Mouse (Mus musculus) urinary bladder, postnatal 10 days (tissue): ENCODE results near the gene Eif5b.
"Not testable (repeated sequence)": the region's sequence is repeated elsewhere in the genome, so short reads cannot be mapped to it uniquely, and the experiment has no call there.

Experiments
- DNase-seq: peaks from one replicate; pipeline ENCODE4 v3.0.0; 2022; ENCODE audit warnings: low spot score

Eif5b gene

DNA sequence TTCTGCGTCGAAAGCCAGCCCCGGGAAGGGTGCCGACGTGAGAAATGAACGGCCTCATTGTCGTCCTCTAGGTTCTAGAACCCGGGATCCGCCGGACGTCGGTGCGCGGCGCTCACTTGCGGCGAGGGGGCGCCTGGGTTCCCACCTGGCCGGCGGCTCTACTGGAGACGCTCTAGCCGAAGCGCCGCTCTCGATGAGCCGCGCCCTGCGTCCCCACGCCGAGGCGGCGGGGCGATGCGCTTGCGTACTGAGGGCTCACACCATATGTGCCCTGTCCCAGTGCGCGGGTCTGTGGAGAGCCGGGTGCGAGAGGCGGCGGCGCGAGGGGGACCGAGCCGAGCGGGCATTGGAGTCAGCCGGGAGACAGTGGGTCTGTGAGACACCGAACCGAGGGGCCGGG lies at the start of gene Eif5b, which contains the start of gene Txndc9:
Gene Eif5b, plus strand, starts transcription at position 144 of the 400 bp plus-strand sequence.
Gene Txndc9, minus strand, starts transcription at position 27 of the 400 bp plus-strand sequence.
- peak; percentile 78 for DNase-seq

DNA sequence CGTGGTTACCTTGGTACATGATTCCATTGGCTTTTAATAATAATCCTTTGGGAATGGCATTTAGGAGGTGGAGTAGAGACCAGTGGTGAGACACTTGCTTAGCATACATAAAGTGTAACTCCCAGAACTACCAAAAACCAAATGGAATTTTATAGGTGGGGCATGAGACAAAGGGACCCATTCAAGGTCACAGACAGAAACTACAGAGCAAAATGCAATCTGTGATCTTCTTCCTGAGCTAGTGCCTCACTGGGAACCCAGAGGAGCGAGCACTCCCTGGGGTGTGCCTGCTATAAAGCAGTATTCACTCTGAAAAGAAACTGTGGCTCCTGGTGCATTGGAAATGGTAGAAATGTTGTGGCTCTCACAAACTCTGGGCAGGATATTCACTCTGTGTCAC lies 48.9 kb upstream of the Eif5b start:
- no peak for DNase-seq

DNA sequence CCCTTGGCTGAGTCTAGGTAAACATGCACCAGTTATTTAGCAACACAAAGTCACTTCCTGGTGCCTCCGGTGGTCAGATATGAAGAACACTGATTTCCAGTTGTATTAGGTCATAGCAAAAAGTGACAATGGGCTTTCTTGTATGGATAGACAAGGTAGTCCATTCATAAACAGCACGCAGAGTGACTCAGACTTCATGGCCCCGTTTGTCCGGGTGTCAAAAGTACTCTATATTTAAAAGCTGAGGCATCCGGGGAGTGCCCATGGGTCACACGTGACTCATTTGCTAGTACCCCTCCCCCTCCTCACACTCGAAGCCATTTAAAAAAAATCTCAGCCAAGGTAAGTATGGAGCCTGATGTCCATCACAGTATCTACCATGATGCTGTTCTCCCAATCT lies 43.0 kb upstream of the Eif5b start:
- no peak for DNase-seq

DNA sequence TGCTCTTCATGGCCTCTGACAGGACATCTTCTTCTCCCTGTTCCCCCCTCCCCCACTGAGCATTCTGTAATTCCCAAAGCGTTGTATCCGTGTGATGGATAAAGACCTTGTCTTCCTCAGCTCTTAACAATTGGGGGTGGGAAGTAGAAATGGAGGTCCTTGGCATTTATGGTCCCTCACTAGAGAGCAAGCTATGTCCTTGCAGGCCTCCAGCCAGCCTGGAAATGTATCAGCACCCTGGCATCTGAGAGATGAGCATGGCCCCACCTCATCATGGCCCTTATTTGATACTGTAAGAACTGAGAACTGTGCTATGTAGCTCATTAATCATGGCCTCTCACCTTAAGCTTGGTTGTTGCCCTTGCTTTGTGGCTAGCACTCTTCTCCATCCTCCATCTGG lies 42.6 kb upstream of the Eif5b start:
- no peak for DNase-seq

DNA sequence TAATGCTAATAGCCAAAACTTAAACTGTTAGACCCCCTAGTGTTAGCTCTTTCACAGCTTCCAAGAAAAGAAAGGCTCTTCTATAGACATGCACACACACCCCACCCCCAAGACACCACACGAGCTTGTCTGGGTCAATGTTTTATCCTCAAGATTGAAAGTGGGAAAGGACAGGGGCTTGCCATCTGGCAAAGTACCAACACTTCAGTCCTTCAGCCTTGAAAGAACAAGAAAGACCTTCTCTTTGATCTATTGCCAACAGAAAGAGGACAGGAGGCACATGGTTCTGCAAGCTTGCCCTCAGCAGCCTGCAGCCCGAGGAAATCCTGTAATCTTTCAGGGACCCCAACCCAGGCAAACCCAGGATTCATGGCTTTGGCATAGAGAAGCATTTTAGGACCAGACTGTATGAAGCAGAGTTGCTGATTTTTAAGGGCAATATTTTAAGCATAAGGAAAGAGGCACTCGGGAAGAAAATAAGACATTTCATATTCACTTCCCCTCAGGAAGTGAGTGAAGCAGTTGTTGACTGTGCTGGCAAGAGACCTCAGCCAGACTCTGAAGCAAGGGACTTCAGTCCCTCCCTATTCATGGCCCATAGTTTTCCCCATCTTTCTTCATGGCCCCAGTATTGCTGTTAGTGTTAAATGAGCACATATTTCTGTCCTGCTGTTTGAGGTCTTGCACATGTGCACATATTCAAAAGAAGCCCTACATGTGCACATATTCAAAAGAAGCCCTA lies 40.9 kb upstream of the Eif5b start:
- no peak for DNase-seq

DNA sequence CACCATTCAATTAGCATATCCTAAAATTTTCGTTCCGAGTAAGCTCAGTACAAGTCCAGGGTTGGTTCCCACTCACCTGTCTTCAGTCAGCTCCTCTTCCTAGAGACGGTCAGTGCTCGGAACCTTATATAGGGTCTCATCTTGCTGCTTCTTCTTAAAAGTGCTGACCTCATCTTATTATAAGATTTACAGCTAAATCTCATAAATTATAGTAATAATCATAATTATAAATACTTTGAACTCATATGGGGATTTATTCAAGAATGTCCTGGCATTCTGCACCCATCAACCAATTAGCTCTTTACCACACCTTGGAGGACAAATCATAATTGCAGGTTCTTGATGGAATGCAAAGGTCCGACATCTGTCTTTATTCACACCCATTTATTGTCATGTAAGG lies 40.2 kb upstream of the Eif5b start, which contains the start of gene Lyg1:
Gene Lyg1, minus strand, starts transcription at position 101 of the 400 bp plus-strand sequence.
- no peak for DNase-seq

DNA sequence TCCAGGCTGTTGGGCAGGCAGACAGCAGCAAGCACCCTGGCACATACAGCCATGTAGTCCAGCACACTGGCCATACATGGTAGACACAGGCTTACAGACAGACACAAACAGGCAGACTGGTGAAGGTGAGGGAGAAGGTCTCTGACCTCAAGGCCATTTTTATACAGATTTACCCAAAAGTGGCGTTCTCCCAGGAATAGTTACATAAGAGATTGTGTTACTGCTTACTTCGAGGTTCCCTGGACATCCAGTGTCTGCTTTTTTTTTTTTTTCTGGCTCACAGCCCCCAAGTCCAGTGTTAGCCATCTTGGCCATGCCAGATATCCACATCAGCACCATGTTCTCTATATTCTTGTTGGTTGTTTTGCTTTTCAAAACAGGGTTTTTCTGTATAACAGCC lies 39.3 kb upstream of the Eif5b start:
- DNase-seq = no peak

DNA sequence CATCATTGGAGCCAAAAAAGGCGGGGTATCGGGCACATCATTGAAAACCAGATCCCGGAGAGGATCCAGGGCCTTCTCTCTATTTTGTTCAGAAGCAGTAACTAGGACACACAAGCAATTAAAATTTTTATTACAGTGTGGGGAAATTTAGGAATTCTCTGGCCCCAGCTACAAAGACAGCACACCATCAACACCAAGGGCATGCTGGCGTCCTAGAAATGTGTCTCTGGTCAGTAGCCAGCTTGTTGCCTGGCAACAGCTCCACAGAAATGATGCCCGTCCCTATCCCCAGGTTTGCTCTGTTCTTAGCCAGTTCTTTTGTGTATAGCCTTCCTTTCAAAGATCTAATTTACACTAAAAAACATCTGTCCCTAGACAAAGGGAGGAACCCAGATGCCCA lies 38.3 kb upstream of the Eif5b start:
- DNase-seq = no peak

DNA sequence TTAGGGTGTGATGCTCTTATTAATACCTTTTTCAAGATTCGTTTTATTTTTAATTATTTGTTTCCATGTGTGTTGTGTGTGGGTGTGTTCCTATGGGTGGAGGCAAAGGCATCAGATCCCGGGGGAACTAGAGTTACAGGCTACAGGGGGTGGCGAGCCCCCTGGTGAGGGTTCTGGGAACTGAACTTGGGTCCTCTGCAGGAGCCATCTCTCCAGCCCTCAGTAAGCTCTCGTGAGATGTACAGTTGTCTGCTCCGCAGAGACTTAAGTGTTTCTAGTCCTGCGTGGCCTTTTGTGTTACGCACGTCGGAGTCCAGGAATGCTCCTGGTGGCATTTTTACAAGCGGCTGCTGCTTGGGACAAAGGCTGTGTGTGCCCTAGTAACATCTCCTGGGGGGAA lies 32.2 kb upstream of the Eif5b start:
- no peak for DNase-seq

DNA sequence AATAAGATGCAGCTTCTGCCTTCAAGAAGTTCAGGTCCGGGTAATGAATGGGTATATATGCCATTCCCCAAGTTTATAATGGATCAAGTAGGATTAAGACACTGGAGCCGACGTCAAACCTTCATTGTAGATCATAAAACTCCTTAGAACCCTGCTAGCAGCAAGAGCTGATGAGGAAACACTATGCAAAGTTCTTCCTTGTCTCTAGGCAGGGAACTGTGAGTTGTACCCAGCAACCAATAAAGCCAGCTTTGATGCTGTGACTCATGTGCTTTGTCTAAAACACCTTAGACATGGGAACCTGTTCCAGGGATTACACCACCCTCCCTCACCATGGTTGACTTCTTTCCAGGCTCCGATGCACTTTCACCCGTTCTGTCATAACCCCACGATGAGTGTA lies 29.1 kb upstream of the Eif5b start:
- DNase-seq = no peak

DNA sequence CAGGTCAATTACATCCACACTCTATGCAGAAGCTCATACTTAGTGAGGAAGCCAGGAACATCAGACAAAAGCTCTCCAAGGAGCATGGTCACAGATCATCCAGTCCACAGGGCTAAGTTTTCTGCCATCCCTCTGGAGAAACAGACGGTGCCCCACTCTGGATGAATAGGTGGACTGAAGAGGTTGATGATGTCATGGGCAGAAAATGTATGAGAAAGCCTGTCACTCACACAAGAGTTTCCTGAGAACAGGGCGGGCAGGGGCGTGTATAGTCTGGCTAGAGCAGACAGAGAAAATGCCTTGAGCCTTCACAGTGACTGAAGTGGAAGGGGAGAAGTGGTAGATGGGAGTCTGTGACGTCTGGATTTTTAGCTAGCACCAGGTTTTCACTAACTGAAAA lies 26.3 kb upstream of the Eif5b start:
- no peak for DNase-seq

DNA sequence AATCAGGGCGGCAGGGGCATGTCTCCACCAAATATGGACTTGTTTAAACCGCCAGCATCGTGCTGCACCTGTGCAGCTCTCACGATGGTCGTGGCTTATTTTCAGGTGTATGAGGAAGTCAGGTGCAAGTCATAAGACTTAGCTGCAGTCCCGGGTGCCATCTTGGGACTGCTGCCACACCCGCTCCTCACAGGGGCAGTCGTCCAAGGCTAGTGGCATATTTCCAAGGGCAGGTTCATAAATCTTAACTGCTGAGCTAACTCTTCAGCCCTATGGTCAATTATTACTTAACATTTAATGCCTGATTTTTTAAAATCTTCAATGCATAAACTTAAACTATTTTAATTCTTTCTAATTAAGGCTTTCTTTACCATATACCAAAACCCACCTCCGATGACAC lies 21.1 kb upstream of the Eif5b start:
- not testable (repeated sequence) for DNase-seq

DNA sequence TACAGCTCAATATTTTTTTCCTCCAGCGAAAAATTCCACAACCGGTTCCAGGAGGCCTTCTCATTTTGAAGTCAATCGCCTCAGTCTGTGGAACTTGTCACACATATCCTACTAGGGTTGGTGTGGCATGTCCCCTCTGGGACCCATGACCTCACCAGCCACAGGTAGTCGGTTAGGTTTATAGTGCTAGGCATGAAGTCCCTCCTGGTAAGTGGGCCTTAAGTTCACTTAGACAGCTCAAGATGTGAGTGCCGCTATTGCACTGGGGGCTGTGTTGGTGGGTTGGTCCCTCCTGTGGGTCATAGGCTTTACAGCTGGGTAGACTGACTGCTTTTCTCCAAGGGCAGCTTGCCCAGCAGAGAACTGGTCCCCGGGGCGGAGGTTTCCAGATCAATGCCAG lies 20.5 kb upstream of the Eif5b start:
- DNase-seq = no peak

DNA sequence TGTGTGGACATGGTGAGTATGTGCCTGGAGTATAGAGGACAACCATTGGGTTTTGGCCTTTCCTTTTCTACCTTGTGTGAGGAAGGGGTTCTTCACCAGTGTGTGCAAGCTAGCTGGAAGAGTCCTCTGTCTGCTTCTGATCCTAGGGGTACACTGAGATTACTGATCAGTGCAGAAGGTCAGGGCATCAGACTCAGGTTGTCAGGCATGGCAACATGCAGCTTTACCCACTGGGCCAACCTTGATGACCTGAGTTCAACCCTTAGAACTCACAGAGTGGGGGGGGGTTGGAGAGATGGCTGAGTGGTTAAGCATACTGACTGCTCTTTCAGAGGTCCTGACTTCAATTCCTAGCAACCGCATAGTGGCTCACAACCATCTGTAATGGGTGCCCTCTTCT lies 13.5 kb upstream of the Eif5b start:
- DNase-seq = no peak

DNA sequence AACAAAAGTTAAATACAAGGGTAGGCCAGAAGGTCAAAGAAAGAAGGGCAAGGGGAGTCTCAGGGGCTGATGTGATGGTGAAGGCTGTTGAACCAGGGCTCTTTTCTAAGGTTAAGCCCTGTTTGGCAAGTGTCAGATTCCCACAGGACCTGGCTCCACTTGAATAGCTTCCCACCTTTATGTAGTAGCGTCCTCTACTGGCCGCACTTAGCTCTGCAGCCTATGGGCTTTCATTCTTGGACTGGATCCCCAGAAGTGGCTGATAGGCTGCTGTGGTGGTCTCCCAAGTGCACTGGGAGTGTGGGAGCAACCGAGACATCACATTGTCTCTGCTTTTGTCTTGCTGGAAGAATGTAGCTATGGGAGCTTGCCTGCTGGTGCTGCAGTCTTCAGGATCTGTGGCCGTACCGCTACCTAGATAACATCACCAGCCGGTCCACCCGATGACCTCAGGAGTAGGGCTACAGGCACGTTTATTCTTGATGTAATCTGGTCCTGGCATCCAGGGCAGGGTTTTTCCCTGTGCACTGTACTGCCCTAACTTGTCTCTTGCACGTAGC lies 12.0 kb upstream of the Eif5b start:
- no peak for DNase-seq

DNA sequence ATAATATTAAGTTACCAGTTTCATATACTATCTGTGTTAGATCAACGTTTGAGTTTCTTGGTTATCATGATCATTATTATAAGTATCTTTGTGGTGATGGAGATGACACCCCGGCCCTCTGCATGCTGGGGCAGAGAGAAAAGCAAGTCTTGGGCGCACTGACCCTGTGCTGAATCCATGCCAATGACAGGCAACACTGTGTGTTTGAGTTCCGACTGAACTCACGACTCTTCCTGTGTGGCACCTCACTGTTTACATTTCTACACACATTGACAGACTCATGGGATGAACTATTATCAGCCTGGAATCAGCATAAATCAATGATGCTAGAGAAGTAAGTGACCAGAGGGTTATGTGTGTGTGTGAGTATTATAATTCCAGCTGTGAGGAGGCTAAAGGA lies 10.0 kb upstream of the Eif5b start:
- DNase-seq = no peak

DNA sequence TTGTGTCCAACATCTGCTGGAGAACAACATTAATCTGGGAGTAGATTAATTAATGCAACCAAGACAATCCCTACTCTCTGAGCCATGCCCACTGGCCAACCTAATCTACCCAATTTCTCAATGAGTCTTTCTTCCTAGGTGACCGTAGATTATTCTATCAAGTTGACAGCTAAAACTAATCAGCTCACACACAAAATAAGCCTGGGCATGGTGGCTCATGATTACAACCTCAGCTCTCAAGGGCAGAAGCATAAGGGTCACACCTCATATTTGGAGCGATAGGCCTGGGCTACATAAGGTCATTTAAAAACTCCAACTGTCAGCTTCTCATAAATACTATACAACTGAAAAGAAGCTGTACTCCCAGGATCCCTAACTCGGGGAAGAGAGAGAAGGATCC lies 1.6 kb upstream of the Eif5b start:
- DNase-seq = no peak

DNA sequence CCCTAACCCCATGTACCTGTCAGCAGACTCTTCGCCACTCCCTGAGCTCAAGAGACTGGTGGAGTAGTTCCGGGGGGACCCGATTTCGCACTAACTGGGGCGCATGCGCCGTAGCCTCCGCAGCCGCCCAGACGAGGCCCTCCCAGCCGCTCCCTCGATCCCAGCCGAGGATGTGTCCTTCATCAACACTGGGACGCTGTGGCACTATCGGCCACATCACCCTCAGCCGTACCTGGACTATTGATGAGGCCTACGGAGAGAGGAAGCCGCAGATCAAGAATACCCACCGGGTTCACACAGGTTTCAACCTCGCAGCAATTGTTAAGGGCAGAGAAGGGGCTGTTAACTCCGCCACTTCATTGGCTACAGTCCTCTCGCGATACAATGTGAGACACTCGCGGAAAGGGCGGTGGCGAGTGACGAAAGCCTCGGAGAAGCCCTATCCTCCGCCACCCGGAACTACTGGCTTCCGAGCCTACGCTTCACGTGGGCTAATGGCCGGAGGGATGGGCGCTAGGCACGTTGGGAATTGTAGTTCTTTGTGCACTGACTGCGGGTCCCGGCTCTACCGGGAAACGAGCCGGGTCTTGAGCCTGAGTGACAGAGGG lies 829 bp upstream of the Eif5b start:
- peak; percentile 87 for DNase-seq

DNA sequence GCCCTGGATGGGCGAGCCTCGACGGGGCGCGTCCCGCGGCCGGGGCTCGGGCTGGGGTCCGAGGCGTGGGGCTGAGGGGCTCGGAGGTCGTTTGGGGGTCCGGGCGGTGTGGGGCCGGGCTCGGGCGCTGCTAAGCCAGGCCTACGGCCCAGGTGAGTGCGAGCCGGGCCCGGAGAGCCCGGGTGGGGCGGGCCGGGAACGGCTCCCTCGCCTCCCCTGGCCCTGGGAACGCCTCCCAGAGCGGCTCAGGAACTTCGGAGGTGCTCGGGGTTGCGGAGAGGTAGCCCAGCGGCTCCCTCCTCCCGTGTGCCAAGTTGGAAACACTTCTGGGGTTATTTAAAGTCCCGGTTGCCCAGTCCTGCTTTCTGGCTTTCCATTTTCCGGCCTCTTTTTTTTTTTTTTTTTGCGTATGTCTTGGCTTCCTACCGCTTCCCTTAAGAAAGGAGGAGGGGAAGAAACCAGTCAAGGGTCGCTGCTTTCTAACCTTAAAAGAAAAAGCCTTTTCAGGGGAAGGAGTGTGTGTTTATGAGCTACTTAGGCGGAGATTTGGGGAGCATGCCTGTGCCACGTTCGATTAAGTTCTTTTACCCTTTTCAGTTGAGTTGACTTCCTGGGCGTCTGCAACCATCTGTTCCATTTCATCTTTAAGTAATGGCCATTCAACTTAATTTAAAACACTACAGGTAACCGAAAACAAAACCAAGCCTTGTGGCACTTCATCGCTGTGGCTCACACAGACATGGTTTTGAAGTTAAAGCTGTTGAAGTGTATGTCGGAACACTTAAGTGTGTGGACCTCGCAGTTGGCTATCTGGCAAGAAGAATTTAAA lies 775 bp downstream of the Eif5b start:
- DNase-seq = no peak

DNA sequence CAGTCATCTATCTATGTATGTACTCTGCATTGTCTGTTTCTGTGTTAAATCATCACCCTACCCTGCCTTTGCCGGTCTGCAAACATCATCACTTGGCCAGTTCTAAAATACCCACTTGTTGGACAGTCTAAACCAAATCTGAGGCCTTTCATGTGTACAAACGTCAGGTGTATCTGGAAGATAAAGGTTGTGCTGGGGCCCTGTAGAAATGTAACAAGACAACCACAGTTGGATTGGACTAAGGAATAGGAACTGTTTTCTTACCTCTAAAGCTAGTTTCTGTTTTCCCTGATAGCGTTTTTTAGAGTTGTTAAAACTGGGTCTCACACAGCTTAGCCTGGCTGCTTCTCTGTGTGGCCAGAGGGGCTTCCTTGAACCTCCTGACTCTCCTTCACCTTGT lies 1.7 kb downstream of the Eif5b start:
- DNase-seq = no peak

DNA sequence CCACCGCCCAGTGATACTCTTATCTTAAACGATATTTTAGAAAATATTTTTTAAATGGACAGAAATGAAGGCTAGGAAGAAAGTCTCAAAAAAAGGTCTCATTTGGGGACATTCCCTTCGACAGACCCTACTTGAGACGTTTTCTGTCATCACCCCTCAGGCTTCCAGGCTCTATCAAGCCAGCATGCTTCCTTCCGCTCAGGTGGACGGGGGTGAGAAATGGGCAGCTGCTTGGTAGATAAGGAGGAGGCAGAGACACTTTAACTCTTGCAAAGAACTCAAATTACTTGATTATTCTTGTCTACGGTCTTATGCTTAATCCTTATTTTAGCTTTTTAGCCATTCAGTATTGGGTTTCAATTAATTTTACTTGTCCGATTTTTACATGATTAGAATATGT lies 3.0 kb downstream of the Eif5b start:
- DNase-seq = no peak

DNA sequence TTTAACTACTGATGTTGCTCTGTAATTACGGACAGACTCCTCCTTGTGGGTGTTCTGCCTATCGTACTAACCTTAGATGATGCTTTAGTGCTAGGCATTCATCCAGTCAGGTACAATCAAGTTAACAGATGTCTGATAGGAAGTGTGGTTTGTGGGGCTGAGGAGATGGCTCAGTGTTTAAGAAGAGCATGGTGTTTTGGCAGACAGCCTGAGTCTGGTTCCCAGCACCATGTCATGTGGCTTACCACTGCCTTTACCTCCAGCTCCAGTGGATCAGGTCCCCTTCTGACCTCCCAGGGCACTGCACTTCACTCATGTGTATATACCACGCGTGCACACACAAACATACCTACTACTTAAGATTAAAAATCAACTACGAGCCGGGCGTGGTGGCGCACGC lies 4.1 kb downstream of the Eif5b start:
- DNase-seq = no peak

DNA sequence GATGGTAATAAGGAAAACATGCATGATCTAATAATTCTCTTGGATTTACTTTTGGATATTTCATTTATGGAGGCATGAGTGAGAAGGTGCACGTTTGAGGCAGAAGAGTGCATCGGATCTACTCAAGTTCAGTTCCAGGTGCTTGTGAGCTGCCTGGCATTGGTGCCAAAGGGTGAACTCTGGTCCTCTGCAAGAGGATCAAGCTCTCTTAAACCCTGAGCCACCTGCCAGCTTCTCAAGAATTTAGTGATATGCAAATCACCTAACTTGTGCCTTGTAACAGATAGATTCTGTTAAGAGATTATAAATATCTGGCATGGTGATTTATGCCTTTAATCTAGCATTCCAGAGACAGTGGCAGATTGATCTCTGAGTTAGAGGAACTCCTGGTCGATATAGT lies 5.2 kb downstream of the Eif5b start:
- no peak for DNase-seq
